Mouse (Mus musculus): ENCODE measurements around the gene Irf4. TPM values are rescaled to one million over a fixed set of nuclear protein-coding genes. Genes with fewer than 3 reads are reported as not detected.

The Irf4 gene
- total RNA-seq, 2 experiments from 2014 or later, result 1.1 TPM; not detected in 1

- ATAC-seq (replicated peaks; ENCODE audit: low FRiP score, poor library complexity, severe bottlenecking), result no peak
Measured at GRCm38 (mm10) chr13:30736721-30737120, 12.3 kb upstream of the Irf4 start.

DNA sequence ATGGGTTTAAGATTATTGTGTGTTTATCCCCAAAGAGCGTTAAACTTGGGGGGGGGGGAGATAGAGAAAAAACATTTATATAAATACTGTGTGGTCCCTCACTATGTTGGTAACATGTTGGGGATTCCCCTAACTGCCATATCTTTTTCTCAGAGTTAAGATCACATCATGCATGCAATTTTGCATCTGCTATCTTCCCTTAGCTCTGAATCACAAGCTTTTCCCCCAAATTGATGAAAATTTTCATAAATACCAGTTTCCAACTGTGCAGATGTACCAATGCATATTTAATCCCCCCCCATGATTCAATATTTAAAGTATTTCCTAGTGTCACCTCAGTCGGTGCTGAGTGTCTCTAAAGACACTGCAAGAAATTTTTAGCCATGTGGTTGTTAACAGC, 11.8 kb upstream of the Irf4 start:
- ATAC-seq (replicated peaks; ENCODE audit: low FRiP score, poor library complexity, severe bottlenecking), result no peak

DNA sequence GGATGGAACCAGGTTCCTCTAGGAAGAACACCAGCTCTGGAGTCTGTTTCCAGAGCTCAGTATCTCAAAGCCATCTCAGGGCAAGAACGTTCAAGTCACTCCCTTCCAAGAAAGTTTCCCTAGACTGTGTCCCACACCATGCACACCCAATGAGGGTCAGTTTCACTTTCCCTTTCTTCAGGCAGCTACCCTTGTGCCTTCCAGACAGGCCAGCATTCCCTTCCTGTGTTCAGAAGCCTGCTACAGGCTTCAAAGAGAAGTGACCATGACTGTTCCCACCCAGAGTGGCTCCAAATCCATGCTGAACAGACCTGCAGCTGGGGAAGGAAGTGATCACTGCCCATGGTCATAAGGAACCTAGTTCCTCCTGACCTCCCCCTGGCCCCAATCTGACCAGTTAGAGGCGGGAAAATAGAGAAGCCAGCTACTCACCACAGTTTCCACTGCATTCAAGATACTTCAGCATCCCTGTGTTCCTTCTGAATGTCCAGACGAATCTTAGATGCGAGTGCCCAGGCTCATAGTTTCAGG, 10.7 kb upstream of the Irf4 start:
- ATAC-seq (replicated peaks; ENCODE audit: low FRiP score, poor library complexity, severe bottlenecking), result no peak

- no peak for ATAC-seq (replicated peaks; ENCODE audit: low FRiP score, poor library complexity, severe bottlenecking)
Measured at GRCm38 (mm10) chr13:30741172-30741571, 7.9 kb upstream of the Irf4 start.

GRCm38 (mm10) chr13:30742411-30742970, 6.5 kb upstream of the Irf4 start:
- ATAC-seq (replicated peaks; ENCODE audit: low FRiP score, poor library complexity, severe bottlenecking), result no peak

- no peak for ATAC-seq (replicated peaks; ENCODE audit: low FRiP score, poor library complexity, severe bottlenecking)
Measured at GRCm38 (mm10) chr13:30745121-30745520, 3.9 kb upstream of the Irf4 start.

DNA sequence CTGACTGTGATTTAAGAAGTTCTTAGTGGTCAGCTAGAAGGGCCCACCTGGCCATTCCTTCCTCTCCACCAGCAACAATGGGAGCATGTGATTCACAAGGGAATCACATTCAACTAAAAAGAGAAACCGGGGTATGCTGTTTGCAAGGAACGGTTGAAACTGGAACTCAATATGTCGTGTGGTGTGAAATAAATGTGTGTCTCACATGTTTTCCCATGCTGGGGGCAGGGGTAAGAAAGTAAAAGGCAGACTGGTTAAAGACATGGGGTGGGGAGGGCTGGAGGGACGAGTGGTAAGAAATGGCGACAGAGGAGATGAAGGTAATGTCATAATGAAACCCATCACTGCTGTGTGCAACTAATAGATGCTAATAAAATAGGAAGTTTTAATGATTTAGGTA, 2.0 kb upstream of the Irf4 start:
- ATAC-seq (replicated peaks; ENCODE audit: low FRiP score, poor library complexity, severe bottlenecking), result no peak

DNA sequence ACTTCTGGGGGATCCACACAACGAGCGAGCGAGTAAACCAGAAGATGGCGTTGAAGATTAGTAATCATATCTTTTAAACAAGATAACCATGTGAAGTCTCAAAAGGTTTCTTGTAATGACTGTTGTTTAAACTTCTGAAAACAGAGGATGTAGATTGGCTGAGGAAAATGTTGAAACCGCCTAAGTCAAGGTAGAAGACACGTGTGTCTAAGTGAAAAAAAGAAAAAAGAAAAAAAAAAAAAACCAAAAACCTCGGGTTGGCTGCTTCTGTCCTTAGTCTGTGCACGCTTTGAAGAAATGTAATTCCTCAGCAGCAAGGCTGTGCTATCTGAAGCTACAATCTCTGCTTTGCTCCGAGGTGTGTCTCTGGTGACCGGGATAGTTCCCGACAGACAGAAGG, 1.5 kb upstream of the Irf4 start:
- no peak for ATAC-seq (replicated peaks; ENCODE audit: low FRiP score, poor library complexity, severe bottlenecking)

GRCm38 (mm10) chr13:30748321-30748720, 705 bp upstream of the Irf4 start:
- no peak for ATAC-seq (replicated peaks; ENCODE audit: low FRiP score, poor library complexity, severe bottlenecking)

DNA sequence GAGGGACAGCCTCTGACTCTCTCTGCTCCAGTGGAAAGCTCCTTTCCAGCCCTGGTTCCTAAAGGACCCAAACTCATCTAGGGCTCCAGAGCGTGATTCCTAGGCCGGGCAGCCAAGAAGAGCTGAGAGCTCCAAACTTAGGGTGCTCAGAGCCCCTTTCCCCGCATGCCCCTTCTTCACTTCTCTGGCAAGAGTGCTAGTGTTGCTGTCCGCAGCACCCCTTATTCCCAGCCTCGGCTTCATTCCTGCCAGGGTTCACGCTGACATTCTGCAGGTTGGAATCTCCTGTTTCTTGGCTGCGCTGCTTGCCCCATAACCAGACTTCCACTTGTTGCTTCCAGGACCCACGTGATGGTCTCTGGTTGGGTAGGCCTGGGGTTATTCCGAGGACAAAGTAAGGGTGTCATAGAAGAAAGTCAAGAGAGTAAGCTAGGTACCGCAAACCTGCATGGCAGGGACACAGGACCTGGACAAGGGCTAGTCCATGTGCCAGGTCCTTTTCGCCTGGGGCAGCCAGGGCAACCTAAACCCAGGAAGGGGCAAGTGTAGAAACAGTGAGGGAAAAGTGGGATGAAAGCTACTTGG, 623 bp downstream of the Irf4 start:
- no peak for ATAC-seq (replicated peaks; ENCODE audit: low FRiP score, poor library complexity, severe bottlenecking)

- ATAC-seq (replicated peaks; ENCODE audit: low FRiP score, poor library complexity, severe bottlenecking), result no peak
Measured at GRCm38 (mm10) chr13:30750461-30751303, 1.7 kb downstream of the Irf4 start.

DNA sequence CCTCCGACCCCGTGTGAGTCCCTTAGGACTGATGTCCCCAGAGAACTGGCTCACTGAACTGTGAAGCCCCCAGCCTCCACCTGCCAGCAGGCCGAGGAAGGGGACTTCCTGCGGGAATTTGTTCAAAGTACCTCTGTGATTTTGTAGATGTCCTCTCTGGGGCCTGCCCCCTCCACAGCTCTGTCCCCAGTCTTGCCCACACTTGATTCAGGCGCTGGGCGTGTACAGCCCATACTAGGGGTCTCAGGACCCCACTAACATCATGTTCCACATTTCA, 2.2 kb downstream of the Irf4 start:
- no peak for ATAC-seq (replicated peaks; ENCODE audit: low FRiP score, poor library complexity, severe bottlenecking)

DNA sequence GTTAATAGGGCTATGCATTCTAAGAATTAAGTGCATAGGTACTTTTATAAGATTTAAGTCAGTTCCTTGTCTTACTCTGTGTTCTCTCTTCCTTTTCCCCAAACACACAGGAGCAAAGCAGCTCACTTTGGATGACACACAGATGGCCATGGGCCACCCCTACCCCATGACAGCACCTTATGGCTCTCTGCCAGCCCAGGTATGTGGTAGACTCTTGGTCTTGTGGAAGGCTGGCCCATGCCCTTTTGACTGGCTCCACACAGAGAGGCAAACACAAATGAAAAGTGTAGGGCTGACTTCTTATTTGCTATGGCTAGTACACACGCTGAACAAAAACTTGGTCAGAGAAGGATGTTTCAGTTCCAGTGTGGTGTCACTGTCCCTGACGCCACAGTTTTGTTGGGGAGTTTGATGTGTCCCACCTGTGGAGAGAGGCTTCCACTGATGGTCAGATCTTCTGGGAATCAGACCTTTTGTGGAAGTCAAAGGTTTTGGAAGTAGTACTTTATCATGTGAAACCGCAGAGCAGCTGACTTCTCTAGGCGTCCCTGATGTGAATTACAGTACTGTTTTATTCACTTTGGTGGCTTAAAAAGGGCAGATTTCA, 3.7 kb downstream of the Irf4 start:
- ATAC-seq (replicated peaks; ENCODE audit: low FRiP score, poor library complexity, severe bottlenecking), result no peak

GRCm38 (mm10) chr13:30753441-30753840, 4.4 kb downstream of the Irf4 start:
- ATAC-seq (replicated peaks; ENCODE audit: low FRiP score, poor library complexity, severe bottlenecking), result no peak

GRCm38 (mm10) chr13:30754066-30754465, 5.0 kb downstream of the Irf4 start:
- no peak for ATAC-seq (replicated peaks; ENCODE audit: low FRiP score, poor library complexity, severe bottlenecking)

DNA sequence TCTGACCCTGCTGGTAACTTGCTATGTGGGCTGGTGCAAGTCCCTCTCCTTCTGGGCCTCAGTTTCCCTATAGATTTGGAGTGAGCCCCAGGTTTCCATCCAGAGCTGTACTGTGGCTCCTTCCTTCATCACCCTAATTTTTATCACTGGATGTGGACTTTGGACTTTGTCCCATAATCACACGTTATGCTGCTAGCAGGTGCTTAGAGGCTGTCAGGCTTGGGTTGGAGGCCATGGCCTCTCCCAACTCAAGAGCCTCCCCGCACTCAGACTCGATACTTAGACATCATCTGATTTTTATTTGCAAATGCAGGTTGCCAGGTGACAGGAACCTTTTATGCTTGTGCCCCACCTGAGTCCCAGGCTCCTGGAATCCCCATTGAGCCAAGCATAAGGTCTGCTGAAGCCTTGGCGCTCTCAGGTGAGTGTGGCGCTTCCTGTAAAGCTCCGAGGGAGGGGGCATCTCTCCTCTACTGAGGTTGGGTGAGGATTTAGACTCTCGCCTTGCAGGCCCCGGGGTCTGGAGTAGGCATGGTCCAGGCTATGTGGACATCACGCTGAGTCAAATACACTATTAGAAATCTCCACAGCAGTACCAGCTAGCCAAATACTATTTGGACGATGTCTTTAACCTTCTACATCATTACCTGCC, 5.9 kb downstream of the Irf4 start:
- no peak for ATAC-seq (replicated peaks; ENCODE audit: low FRiP score, poor library complexity, severe bottlenecking)

GRCm38 (mm10) chr13:30755577-30755976, 6.6 kb downstream of the Irf4 start:
- no peak for ATAC-seq (replicated peaks; ENCODE audit: low FRiP score, poor library complexity, severe bottlenecking)

- ATAC-seq (replicated peaks; ENCODE audit: low FRiP score, poor library complexity, severe bottlenecking), result no peak
Measured at GRCm38 (mm10) chr13:30755998-30756639, 7.1 kb downstream of the Irf4 start.

GRCm38 (mm10) chr13:30757264-30757900, 8.4 kb downstream of the Irf4 start:
- no peak for ATAC-seq (replicated peaks; ENCODE audit: low FRiP score, poor library complexity, severe bottlenecking)
